Mouse (Mus musculus) limb, embryonic 13.5 days (tissue): ENCODE measurements around the gene Snrpa. TPM values are rescaled to one million over a fixed set of nuclear protein-coding genes. Genes with fewer than 3 reads are reported as not detected.

ENCODE experiments used
- ATAC-seq: fragments of 200-750 bp; cut with Nextera tagmentation; 2 replicates; pipeline ENCODE4 v1.8.0; 2017; ENCODE audit warnings: low read depth, moderate number of reproducible peaks, moderate TSS enrichment; ENCODE audit not compliant: low FRiP score
- H3K27ac ChIP-seq: fragments of 300-500 bp; sonication (generic); 2 replicates; pipeline ENCODE4 v1.5.1; 2015; ENCODE audit warnings: inconsistent platforms, mild to moderate bottlenecking, moderate library complexity
- H3K27me3 ChIP-seq: fragments of 300-500 bp; sonication (generic); 2 replicates; pipeline ENCODE4 v1.6.1; 2015; ENCODE audit warnings: mild to moderate bottlenecking, inconsistent platforms
- H3K36me3 ChIP-seq: fragments of 300-500 bp; sonication (generic); 2 replicates; pipeline ENCODE4 v1.6.1; 2015; ENCODE audit warnings: inconsistent platforms, mild to moderate bottlenecking, moderate library complexity
- H3K4me1 ChIP-seq: fragments of 300-500 bp; sonication (generic); 2 replicates; pipeline ENCODE4 v1.6.1; 2015; ENCODE audit warnings: inconsistent platforms
- H3K4me2 ChIP-seq: fragments of 300-500 bp; sonication (generic); replicated peaks from 2 replicates; pipeline ENCODE4 v1.6.1; 2015; ENCODE audit warnings: inconsistent platforms, mild to moderate bottlenecking, moderate library complexity
- H3K4me3 ChIP-seq: fragments of 300-500 bp; sonication (generic); 2 replicates; pipeline ENCODE4 v1.5.1; 2015; ENCODE audit warnings: moderate library complexity, mild to moderate bottlenecking, inconsistent platforms
- H3K9ac ChIP-seq: fragments of 300-500 bp; sonication (generic); 2 replicates; pipeline ENCODE4 v1.6.1; 2015; ENCODE audit warnings: mild to moderate bottlenecking, inconsistent platforms
- H3K9me3 ChIP-seq: fragments of 300-500 bp; sonication (generic); 2 replicates; pipeline ENCODE4 v1.6.1; 2016; ENCODE audit warnings: inconsistent platforms
- WGBS: fragments of 180-500 bp; shearing (Covaris S2); methylation state at CpG from one replicate; pipeline ENCODE4 v1.1.7; 2015; 5-methylcytosine and 5-hydroxymethylcytosine counted together
- polyA plus RNA-seq: library from polyadenylated mRNA; unstranded; fragments of >200 nt; fragmentation: Nextera tagmentation; extraction: Ambion mirVana; gene quantifications from 2 replicates; pipeline ENCODE4 v1.2.1, GENCODE M21; 2015

Gene Snrpa
- polyA plus RNA-seq, 1 experiment from 2014 or later, result 285 TPM

DNA sequence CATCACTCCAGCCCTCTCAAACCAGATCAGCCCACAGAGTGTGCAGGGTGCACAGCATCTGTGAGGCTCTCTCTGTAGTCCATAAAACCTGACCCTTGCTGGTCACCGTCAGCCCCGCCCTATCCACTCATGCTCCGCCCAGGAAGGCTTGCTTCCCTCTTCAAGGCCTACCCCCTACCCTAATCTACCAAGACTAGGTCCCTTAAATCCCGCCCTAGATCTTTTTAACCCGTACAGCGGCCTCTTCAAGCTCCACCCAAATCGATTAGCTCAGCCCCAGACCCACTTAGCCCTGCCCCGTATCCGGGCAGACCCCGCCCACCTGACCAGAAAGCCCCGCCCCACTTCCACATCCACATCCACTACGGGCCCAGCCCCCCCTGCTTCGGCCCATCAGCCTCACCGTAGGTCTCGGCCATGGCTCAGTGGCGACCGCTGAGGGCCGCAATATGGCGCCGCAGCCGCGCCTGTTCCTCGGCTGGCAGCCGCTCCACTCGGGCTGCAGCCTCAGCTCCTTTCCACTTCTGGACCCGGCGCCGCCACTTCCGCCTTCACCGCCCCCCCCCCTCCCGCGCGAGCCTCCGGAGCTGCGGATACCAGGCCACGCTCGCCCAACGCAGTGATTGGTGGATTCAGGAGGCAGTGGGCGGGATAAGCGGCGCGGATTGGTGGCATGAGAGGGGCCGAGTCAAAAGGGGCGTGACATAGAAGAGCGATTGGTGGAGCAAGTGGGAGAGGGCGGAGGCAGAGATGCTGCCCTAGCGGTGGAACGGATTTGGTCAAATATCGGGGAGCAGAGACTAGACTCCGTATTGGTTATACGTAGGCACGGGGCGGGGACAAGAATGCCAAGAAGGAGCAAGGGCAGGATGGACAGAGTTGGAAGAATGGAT, 17.5 kb downstream of the Snrpa start, which contains the start of gene Rab4b:
Gene Rab4b, minus strand, starts transcription at position 573 of the 893 bp plus-strand sequence.
- ATAC-seq, result peak; percentile 98
- Histone ChIP-seq H3K27me3 (no peaks in the 10 kb centered on the region), H3K9ac (peak within 1 kb of the TSS; percentile 65), H3K4me3 (peak within 1 kb of the TSS; percentile 67), H3K36me3 (peaks cover 31% of the 10 kb centered on the region), H3K4me1 (peaks cover 23% of the 10 kb centered on the region), H3K27ac (peak within 1 kb of the TSS; percentile 93), H3K4me2 (peak within 1 kb of the TSS; percentile 64), H3K9me3 (no peaks in the 10 kb centered on the region)
- WGBS, result under 1% methylated on average over 51 of the region's 53 CpGs

DNA sequence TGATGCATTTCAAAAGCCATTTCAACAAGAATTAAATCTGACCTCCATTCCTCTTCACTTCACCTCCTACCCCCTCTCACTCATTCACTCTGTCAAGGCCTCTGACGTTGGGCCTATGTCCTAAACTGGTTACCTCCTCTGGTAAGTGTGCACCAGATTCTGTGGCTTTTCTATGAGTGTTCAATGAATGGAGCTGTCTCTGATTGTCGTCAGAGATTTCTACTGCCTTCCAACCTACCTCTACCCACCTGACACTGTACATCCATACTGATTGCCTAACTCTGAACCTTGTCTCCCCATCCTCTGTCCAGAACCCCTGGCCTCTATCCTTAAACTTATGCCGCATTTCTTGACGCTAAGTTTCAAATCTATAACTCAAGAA, 18.1 kb downstream of the Snrpa start:
- peaks cover 23% of the 10 kb centered on the region for H3K4me1 ChIP-seq
- peak overlapping the region; percentile 93 for H3K27ac ChIP-seq
- H3K4me2 ChIP-seq, result peak overlapping the region; percentile 64
- peak overlapping the region; percentile 65 for H3K9ac ChIP-seq
- H3K36me3 ChIP-seq, result peaks cover 31% of the 10 kb centered on the region
- peak overlapping the region; percentile 67 for H3K4me3 ChIP-seq
- H3K27me3 ChIP-seq, result no peaks in the 10 kb centered on the region
- WGBS, result 26% methylated on average over 4 of the region's 4 CpGs
- H3K9me3 ChIP-seq, result no peaks in the 10 kb centered on the region
- ATAC-seq, result no peak

DNA sequence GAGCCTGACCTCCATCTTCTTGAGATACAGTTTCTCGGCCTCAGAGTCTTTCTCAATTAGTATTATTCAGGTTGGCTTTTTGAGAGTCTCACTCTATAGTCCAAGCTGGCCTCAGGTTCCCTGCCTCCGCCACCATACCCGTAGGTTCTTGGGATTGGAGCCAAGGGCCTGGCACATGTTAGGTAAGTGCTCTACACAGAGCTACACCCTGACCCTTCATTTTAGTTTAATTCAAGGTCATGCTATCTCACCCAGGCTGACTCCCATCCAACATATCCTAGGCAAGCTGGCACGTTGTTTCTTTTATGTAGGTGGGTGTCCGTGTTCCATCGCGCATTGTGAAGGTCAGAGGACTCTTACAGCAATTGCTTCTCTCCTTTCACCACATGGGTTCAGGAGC, 21.2 kb downstream of the Snrpa start:
- ATAC-seq, result no peak
- Histone ChIP-seq H3K9me3 (no peaks in the 10 kb centered on the region), H3K36me3 (peaks cover 62% of the 10 kb centered on the region), H3K9ac (no peak overlapping the region), H3K4me3 (no peak overlapping the region), H3K4me1 (peaks cover 14% of the 10 kb centered on the region), H3K4me2 (no peak overlapping the region), H3K27ac (no peak overlapping the region), H3K27me3 (no peaks in the 10 kb centered on the region)
- 97% methylated on average over 7 of the region's 7 CpGs for WGBS

GRCm38 (mm10) chr7:27174496-27174895, 21.6 kb downstream of the Snrpa start:
- Histone ChIP-seq H3K4me2 (no peak overlapping the region), H3K27me3 (no peaks in the 10 kb centered on the region), H3K9ac (no peak overlapping the region), H3K9me3 (no peaks in the 10 kb centered on the region), H3K4me1 (peaks cover 10% of the 10 kb centered on the region), H3K4me3 (no peak overlapping the region), H3K36me3 (peaks cover 62% of the 10 kb centered on the region), H3K27ac (no peak overlapping the region)
- no peak for ATAC-seq
- 97% methylated on average over 15 of the region's 15 CpGs for WGBS

GRCm38 (mm10) chr7:27170981-27171380, 25.1 kb downstream of the Snrpa start:
- 93% methylated on average over 3 of the region's 3 CpGs for WGBS
- no peaks in the 10 kb centered on the region for H3K27me3 ChIP-seq
- H3K9ac ChIP-seq, result no peak overlapping the region
- H3K4me3 ChIP-seq, result no peak overlapping the region
- ATAC-seq, result no peak
- H3K4me1 ChIP-seq, result peaks cover 10% of the 10 kb centered on the region
- peaks cover 69% of the 10 kb centered on the region for H3K36me3 ChIP-seq
- H3K27ac ChIP-seq, result no peak overlapping the region
- no peak overlapping the region for H3K4me2 ChIP-seq
- H3K9me3 ChIP-seq, result no peaks in the 10 kb centered on the region

DNA sequence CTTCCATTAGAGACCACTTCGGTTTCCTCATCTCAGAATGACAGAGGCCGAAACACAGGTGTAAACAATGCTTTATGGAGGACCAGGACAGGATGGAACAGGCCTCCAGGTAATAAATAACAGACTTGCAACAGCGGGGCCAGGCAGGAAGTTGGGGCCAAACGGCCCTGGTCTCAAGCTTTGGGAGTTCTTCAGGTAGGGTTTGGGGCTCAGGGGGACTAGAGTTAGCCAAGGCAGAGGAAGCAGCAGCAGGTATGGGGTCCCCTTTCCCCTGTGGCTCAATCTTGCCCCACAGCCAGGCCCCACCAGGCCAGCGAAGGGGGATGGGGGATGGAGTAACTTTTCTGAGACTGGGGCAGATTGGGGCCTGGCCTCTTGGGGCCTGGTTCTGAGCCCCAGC, 27.7 kb downstream of the Snrpa start:
- 69% methylated on average over 5 of the region's 5 CpGs for WGBS
- H3K4me1 ChIP-seq, result peaks cover 34% of the 10 kb centered on the region
- no peak overlapping the region; the same call in 1 of the 2 replicates for H3K4me2 ChIP-seq
- H3K27me3 ChIP-seq, result no peaks in the 10 kb centered on the region
- H3K9ac ChIP-seq, result 0 out of 2 replicates have a peak overlapping the region, but pooled peaks have one; percentile 31
- ATAC-seq, result no peak
- H3K9me3 ChIP-seq, result no peaks in the 10 kb centered on the region
- no peak overlapping the region for H3K4me3 ChIP-seq
- no peak overlapping the region for H3K27ac ChIP-seq
- H3K36me3 ChIP-seq, result peaks cover 61% of the 10 kb centered on the region

DNA sequence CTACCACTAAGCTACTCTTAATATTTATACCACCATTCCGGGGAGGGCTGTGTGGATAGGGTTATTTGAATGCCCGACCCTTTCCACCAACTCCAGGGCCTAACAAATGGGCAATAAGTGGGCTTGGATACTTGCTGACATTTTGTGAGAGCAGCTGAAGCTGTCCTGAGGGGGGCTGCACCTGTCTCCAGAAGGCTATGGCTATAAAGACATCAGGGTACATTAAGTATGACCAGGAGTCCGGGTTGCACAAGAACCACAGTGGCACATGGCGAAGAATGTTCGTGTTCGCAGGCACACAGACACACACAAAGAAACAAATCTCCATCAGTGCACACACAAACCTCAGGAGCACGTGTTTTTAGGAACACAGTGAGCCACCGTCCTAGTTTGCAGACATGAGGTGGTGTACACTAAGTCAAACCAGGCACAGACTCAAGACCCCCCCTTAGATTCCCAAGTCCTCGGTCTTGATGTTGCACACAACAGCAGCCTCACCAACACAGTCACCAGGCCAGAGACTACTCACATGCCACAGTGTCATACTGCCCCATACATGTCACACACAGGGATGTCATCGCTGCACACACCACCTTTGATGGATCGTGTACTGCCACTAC, 28.5 kb downstream of the Snrpa start:
- Histone ChIP-seq H3K9ac (peak overlapping the region; percentile 75), H3K4me2 (peak overlapping the region; percentile 83), H3K36me3 (peaks cover 61% of the 10 kb centered on the region), H3K27me3 (no peaks in the 10 kb centered on the region), H3K27ac (peak overlapping the region; percentile 95; the same call in 1 of the 2 replicates), H3K4me1 (peaks cover 41% of the 10 kb centered on the region), H3K4me3 (peak overlapping the region; percentile 60), H3K9me3 (no peaks in the 10 kb centered on the region)
- WGBS, result 76% methylated on average over 11 of the region's 11 CpGs
- no peak for ATAC-seq

DNA sequence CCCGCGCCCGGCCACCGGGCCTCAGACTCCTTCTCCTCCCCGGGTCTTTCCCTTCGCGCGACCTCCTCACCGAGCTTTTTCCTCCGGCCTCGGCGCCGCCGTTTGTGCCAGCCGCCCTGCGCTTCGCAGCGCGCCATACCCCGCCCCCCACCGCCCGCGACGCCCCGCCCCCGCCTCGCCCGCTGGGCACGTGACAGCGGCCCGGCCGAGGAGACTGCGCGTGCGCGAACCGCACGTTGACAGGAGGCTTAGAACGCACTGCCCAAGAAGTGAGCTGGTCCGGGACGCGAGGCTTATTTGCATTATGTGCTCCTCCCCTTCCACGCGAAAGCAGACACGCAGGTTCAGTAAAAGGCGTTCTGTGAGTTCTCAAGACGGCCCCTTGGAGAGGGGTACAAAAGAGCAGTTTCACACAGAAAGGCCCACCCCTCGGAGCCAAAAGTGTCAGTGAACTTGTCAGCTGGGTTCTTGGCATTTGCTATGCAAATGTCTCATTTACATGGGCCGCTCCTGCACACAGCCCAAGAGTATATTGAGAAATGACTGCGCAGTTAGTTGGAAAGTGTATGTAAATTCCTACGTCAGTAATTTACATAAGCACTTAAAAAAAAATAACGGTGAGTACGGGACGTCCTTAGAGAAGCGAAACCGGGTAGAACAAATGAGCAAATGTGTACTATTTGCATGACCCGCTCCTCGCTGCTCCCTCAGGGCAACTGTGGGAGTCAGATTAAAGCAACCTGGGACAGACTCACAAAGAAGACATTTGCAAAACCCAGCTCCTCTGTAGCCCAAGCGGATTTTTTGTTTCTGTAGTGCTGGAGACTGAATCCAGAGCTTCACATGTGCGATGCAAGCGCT, 29.2 kb downstream of the Snrpa start, which contains the start of gene Egln2:
Gene Egln2, minus strand, starts transcription at position 189 of the 861 bp plus-strand sequence.
- peaks cover 47% of the 10 kb centered on the region for H3K4me1 ChIP-seq
- H3K4me2 ChIP-seq, result peak within 1 kb of the TSS; percentile 83
- 2% methylated on average over 61 of the region's 61 CpGs for WGBS
- peak; percentile 89 for ATAC-seq
- H3K27ac ChIP-seq, result peak within 1 kb of the TSS; percentile 95
- H3K9ac ChIP-seq, result peak within 1 kb of the TSS; percentile 75
- H3K4me3 ChIP-seq, result peak within 1 kb of the TSS; percentile 60
- no peaks in the 10 kb centered on the region for H3K9me3 ChIP-seq
- no peaks in the 10 kb centered on the region for H3K27me3 ChIP-seq
- H3K36me3 ChIP-seq, result peaks cover 61% of the 10 kb centered on the region

- Histone ChIP-seq H3K4me1 (peaks cover 47% of the 10 kb centered on the region), H3K36me3 (peaks cover 61% of the 10 kb centered on the region), H3K9me3 (no peaks in the 10 kb centered on the region), H3K27me3 (no peaks in the 10 kb centered on the region), H3K4me2 (peak overlapping the region; percentile 83), H3K4me3 (peak overlapping the region; percentile 60), H3K9ac (peak overlapping the region; percentile 75), H3K27ac (peak overlapping the region; percentile 95)
- peak; percentile 62 for ATAC-seq
- 0% methylated on average over 33 of the region's 43 CpGs for WGBS
Measured at GRCm38 (mm10) chr7:27166229-27166613, 29.9 kb downstream of the Snrpa start.

DNA sequence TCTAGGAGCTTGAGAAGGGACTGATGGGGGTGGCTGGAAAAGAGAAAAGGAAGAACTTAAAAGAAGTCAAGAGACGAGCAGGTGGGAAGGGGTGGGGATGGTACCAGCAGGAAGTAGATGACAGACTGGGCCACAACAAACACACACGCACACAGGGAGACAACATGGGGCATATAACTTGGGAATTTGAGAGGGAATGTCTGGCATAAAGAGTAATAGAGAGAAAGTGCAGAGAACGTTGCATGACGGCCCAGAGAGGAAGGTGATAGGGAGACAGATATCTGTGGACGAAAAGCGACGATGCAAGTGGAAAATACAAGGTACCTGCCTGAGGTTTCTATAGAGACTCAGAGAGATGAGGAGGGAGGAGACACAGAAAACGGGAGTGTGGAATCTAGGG, 30.4 kb downstream of the Snrpa start:
- no peak for ATAC-seq
- Histone ChIP-seq H3K27me3 (no peaks in the 10 kb centered on the region), H3K9me3 (no peaks in the 10 kb centered on the region), H3K9ac (peak overlapping the region; percentile 75), H3K36me3 (peaks cover 59% of the 10 kb centered on the region), H3K4me2 (peak overlapping the region; percentile 83), H3K4me3 (peak overlapping the region; percentile 60), H3K4me1 (peaks cover 47% of the 10 kb centered on the region), H3K27ac (peak overlapping the region; percentile 95)
- WGBS, result 3% methylated on average over 8 of the region's 8 CpGs

DNA sequence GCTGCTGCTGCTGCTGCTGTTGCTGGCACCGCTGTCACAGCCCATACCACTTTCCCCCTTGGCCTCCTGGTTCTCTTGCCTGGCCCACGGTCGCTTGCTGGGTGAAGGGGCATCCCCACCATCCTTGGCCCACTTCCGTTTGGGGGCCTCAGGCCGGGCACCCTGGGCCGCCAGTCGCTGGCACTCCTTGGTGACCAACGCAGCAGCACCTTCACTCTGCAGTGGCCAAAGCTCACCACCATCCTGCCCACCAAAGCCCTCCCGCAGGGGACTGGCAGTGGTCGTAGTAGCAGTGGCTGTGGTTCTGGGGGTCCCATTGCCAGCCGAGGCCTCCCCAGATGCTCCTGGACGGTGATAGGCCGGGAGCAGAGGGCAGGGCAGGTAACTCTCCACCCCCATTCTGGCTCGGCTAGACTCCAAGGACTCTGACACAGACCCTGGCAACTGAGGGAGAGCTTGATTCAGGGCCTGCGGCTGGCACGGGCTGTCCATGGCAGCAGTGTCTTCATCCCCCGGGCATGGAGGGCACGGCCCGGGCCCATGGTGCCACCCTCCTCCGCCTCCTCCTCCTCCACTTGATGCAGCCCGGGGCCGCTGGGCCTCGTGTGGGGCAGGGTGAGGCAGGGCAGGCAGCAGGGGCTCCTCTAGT, 30.9 kb downstream of the Snrpa start:
- Histone ChIP-seq H3K9me3 (no peaks in the 10 kb centered on the region), H3K4me2 (peak overlapping the region; percentile 83), H3K4me3 (peak overlapping the region; percentile 60), H3K27me3 (no peaks in the 10 kb centered on the region), H3K4me1 (peaks cover 52% of the 10 kb centered on the region), H3K36me3 (peaks cover 58% of the 10 kb centered on the region), H3K27ac (no peak overlapping the region), H3K9ac (peak overlapping the region; percentile 75)
- 71% methylated on average over 23 of the region's 23 CpGs for WGBS
- no peak for ATAC-seq
